In the genomic region with DNA sequence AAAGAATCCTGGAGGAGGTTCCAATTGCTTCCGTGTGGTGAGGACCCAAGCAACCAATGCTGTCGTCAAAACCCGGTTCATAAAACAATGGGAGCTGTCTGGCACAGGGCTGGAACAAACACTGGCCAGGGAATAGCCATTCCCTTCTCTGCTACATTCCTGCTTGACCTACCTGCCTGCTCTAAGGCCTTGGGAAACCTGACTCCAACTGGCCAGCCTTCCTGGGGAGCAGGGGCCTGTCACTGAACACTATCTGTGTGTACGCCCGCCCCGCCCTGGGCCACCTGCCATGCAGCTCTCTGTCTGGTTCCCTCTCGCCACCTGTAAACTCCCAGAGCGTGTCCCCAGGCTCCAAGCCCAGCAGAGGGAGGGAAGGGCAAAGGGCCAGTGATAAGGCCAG, we compare ENCODE assay signal across 10 mouse cellular contexts. TPM values are rescaled to one million over a fixed set of nuclear protein-coding genes. Genes with fewer than 3 reads are reported as not detected.
DNase-seq lines count a peak whose midpoint lies in the region; ATAC-seq lines count a peak whose summit lies in the region.
"Had no signal": no experiment of that assay in that cellular context is flagged by ENCODE, and none has a peak within 500 bp of the region (broad histone marks: within the 10 kb centered on the region; RNA-seq: fewer than 3 reads in every experiment).

No protein-coding gene starts in this region.

- no peak for ATAC-seq in hindbrain, embryonic 11.5 days (ENCODE audit: low FRiP score)
- peak; percentile 80 for ATAC-seq in kidney, embryonic 15.5 days (replicated peaks; ENCODE audit: low FRiP score)
- ATAC-seq in forebrain, embryonic 13.5 days: no peak

- H3K9ac ChIP-seq in hindbrain, embryonic 11.5 days (ENCODE audit: low read depth, low read length): no peak overlapping the region
- no peak overlapping the region for H3K9ac ChIP-seq in kidney, embryonic 15.5 days
- H3K9ac ChIP-seq in forebrain, embryonic 13.5 days: no peak overlapping the region
- H3K9ac ChIP-seq: liver, embryonic 15.5 days had no signal

- H3K27me3 ChIP-seq in hindbrain, embryonic 10.5 days (ENCODE audit: insufficient read depth, poor library complexity, severe bottlenecking): no peaks in the 10 kb centered on the region
- H3K27me3 ChIP-seq in hindbrain, embryonic 11.5 days (ENCODE audit: control insufficient read depth, insufficient read depth, low read length): no peaks in the 10 kb centered on the region
- no peaks in the 10 kb centered on the region for H3K27me3 ChIP-seq in kidney, embryonic 15.5 days
- no peaks in the 10 kb centered on the region for H3K27me3 ChIP-seq in forebrain, embryonic 13.5 days
- H3K27me3 ChIP-seq: liver, embryonic 15.5 days had no signal

- no peak overlapping the region for H3K4me3 ChIP-seq in hindbrain, embryonic 10.5 days
- H3K4me3 ChIP-seq in hindbrain, embryonic 11.5 days (ENCODE audit: low read depth, low read length): no peak overlapping the region
- no peak overlapping the region for H3K4me3 ChIP-seq in kidney, embryonic 15.5 days (replicated peaks)
- H3K4me3 ChIP-seq in forebrain, embryonic 13.5 days: no peak overlapping the region
- H3K4me3 ChIP-seq: erythroblast, embryonic 14.5 days; liver, embryonic 15.5 days had no signal

- H3K4me2 ChIP-seq in hindbrain, embryonic 11.5 days (replicated peaks; ENCODE audit: low read depth, low read length): no peak overlapping the region
- peak overlapping the region; percentile 1; the same call in 1 of the 2 replicates for H3K4me2 ChIP-seq in kidney, embryonic 15.5 days
- H3K4me2 ChIP-seq in forebrain, embryonic 13.5 days: no peak overlapping the region
- H3K4me2 ChIP-seq: liver, embryonic 15.5 days had no signal

- no peaks in the 10 kb centered on the region for H3K9me3 ChIP-seq in hindbrain, embryonic 10.5 days
- H3K9me3 ChIP-seq in hindbrain, embryonic 11.5 days (ENCODE audit: control insufficient read depth, low read length): no peaks in the 10 kb centered on the region
- no peaks in the 10 kb centered on the region for H3K9me3 ChIP-seq in kidney, embryonic 15.5 days (replicated peaks)
- H3K9me3 ChIP-seq in forebrain, embryonic 13.5 days (replicated peaks): no peaks in the 10 kb centered on the region
- H3K9me3 ChIP-seq: liver, embryonic 15.5 days had no signal

- no peaks in the 10 kb centered on the region for H3K36me3 ChIP-seq in hindbrain, embryonic 10.5 days
- no peaks in the 10 kb centered on the region for H3K36me3 ChIP-seq in hindbrain, embryonic 11.5 days (ENCODE audit: control insufficient read depth, insufficient read depth, low read length)
- H3K36me3 ChIP-seq in kidney, embryonic 15.5 days: no peaks in the 10 kb centered on the region
- H3K36me3 ChIP-seq in forebrain, embryonic 13.5 days (ENCODE audit: poor library complexity, severe bottlenecking): no peaks in the 10 kb centered on the region
- H3K36me3 ChIP-seq: liver, embryonic 15.5 days had no signal

- peak; percentile 6 for DNase-seq in hindbrain, embryonic 10.5 days (ENCODE audit: low spot score)
- no peak for DNase-seq in hindbrain, embryonic 11.5 days (ENCODE audit: low spot score)
- peak; percentile 71 to 79 for DNase-seq in cerebellum, postnatal 25 days
- DNase-seq in ovary, postnatal 14 days (ENCODE audit: low spot score): peak; percentile 39
- DNase-seq in adrenal gland, postnatal 14 days: no peak
- DNase-seq in spleen, adult 18-20 months: no peak

- no peak overlapping the region for H3K27ac ChIP-seq in hindbrain, embryonic 10.5 days
- H3K27ac ChIP-seq in hindbrain, embryonic 11.5 days (ENCODE audit: low read depth, low read length): no peak overlapping the region
- H3K27ac ChIP-seq in kidney, embryonic 15.5 days: no peak overlapping the region
- H3K27ac ChIP-seq in forebrain, embryonic 13.5 days: no peak overlapping the region
- H3K27ac ChIP-seq: liver, embryonic 15.5 days had no signal

- WGBS in hindbrain, embryonic 10.5 days: 27% methylated on average over 8 of the region's 8 CpGs
- WGBS in hindbrain, embryonic 11.5 days: 39% methylated on average over 8 of the region's 8 CpGs
- 17% methylated on average over 8 of the region's 8 CpGs for WGBS in kidney, embryonic 15.5 days
- 27% methylated on average over 8 of the region's 8 CpGs for WGBS in forebrain, embryonic 13.5 days

- H3K4me1 ChIP-seq in hindbrain, embryonic 10.5 days (replicated peaks): peaks cover 15% of the 10 kb centered on the region; the same call in 1 of the 2 replicates
- H3K4me1 ChIP-seq in hindbrain, embryonic 11.5 days (replicated peaks; ENCODE audit: control insufficient read depth, insufficient read depth, low read length): no peaks in the 10 kb centered on the region
- H3K4me1 ChIP-seq in kidney, embryonic 15.5 days: peaks cover 10% of the 10 kb centered on the region
- H3K4me1 ChIP-seq in forebrain, embryonic 13.5 days: peaks cover 4% of the 10 kb centered on the region
- H3K4me1 ChIP-seq: liver, embryonic 15.5 days had no signal

RNA-seq across cellular contexts. Expression of a gene that starts 25.5 kb away (rescaled TPM):
- polyA plus RNA-seq in hindbrain, embryonic 10.5 days (2016; fragmentation: Nextera tagmentation; extraction: Ambion mirVana): 0.91 and 1.2 TPM in 2 replicates
- polyA plus RNA-seq in hindbrain, embryonic 11.5 days (2014; fragmentation: Nextera tagmentation; extraction: Ambion mirVana): 0.66 and 0.84 TPM in 2 replicates
- polyA plus RNA-seq in kidney, embryonic 15.5 days (2015; fragmentation: Nextera tagmentation; extraction: Ambion mirVana): 2.2 and 2.3 TPM in 2 replicates
- 3.1 and 3.2 TPM in 2 replicates for total RNA-seq in adrenal gland, postnatal 14 days (2021)
- polyA plus RNA-seq in forebrain, embryonic 13.5 days (2015; fragmentation: Nextera tagmentation; extraction: Ambion mirVana): 0.62 and 1.4 TPM in 2 replicates

Comparison
In these comparisons a context has a peak if more than half of its experiments do, and no peak if none do; other contexts are left out.
1. DNase-seq: peak in hindbrain, embryonic 10.5 days (single experiment), cerebellum, postnatal 25 days (2 of 2) and ovary, postnatal 14 days (single experiment); none in hindbrain, embryonic 11.5 days (single experiment), adrenal gland, postnatal 14 days (single experiment) and spleen, adult 18-20 months (0 of 2).